Mouse (Mus musculus) liver, embryonic 12.5 days (tissue): Measurements from ENCODE around the gene Gtpbp3. TPM values are rescaled to one million over a fixed set of nuclear protein-coding genes. Genes with fewer than 3 reads are reported as not detected.
A peak's percentile ranks its signal among the peaks of the same experiment; 100 is the strongest.
"Not testable (repeated sequence)": the region's sequence is repeated elsewhere in the genome, so short reads cannot be mapped to it uniquely, and the experiment has no call there.

Experiments
- ATAC-seq: fragments of 200-750 bp; cut with Nextera tagmentation; 2 replicates; pipeline ENCODE4 v1.8.0; 2017; ENCODE audit warnings: moderate number of reproducible peaks, mild to moderate bottlenecking, moderate library complexity
- H3K27ac ChIP-seq: fragments of 300-500 bp; sonication (generic); 2 replicates; pipeline ENCODE4 v1.5.1; 2016; ENCODE audit warnings: mild to moderate bottlenecking
- H3K27me3 ChIP-seq: fragments of 300-500 bp; sonication (generic); replicated peaks from 2 replicates; pipeline ENCODE4 v1.6.1; 2016; ENCODE audit warnings: mild to moderate bottlenecking, moderate library complexity
- H3K36me3 ChIP-seq: fragments of 300-500 bp; sonication (generic); 2 replicates; pipeline ENCODE4 v1.6.1; 2016; ENCODE audit warnings: mild to moderate bottlenecking, moderate library complexity
- H3K4me1 ChIP-seq: fragments of 300-500 bp; sonication (generic); 2 replicates; pipeline ENCODE4 v1.6.1; 2016
- H3K4me2 ChIP-seq: fragments of 300-500 bp; sonication (generic); 2 replicates; pipeline ENCODE4 v1.6.1; 2016; ENCODE audit warnings: mild to moderate bottlenecking, moderate library complexity
- H3K4me3 ChIP-seq: fragments of 300-500 bp; sonication (generic); 2 replicates; pipeline ENCODE4 v1.5.1; 2016; ENCODE audit warnings: mild to moderate bottlenecking, moderate library complexity
- H3K9ac ChIP-seq: fragments of 300-500 bp; sonication (generic); 2 replicates; pipeline ENCODE4 v1.6.1; 2016; ENCODE audit warnings: mild to moderate bottlenecking, moderate library complexity
- H3K9me3 ChIP-seq: fragments of 300-500 bp; sonication (generic); replicated peaks from 2 replicates; pipeline ENCODE4 v1.6.1; 2016; ENCODE audit warnings: mild to moderate bottlenecking, moderate library complexity
- WGBS: fragments of 180-500 bp; shearing (Covaris S2); methylation state at CpG from one replicate; pipeline ENCODE4 v1.1.7; 2016; ENCODE audit not compliant: insufficient replicate concordance; 5-methylcytosine and 5-hydroxymethylcytosine counted together
- polyA plus RNA-seq: library from polyadenylated mRNA; unstranded; fragments of >200 nt; fragmentation: Nextera tagmentation; extraction: Ambion mirVana; gene quantifications from 2 replicates; pipeline ENCODE4 v1.2.1, GENCODE M21; 2016

Gene Gtpbp3
- polyA plus RNA-seq, 1 experiment from 2014 or later: 9.6 TPM

DNA sequence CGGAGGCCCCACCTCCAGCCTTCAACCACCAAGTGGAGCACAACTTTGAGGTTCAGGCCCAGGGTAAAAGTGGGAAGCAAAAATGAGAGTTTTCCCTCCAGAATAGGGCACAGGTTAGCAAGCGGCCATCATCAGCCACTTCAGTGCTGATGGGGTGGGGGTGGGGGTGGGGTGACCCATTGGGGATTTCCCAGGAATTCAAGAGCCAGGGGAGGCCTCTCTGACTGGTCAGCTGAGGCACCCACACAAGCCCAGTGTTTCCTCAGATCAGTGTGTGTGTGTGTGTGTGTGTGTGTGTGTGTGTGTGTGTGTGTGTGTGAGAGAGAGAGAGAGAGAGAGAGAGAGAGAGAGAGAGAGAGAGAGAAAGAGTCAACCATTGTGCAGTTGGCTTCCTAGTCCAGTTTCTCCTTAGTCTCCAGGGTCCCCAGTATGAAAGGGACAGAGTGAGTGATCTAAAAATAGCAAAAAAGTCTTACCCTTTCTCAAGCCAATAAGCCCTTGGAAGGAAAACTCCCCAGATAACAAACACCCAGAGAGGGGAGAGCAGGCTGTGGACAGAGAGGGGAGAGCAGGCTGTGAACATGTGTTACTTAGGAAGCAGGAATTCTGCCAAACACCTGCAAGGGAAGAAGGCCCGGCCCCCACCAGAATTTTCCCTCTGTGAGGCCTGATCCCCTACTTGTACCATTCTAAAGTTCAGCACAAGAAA, 39.4 kb downstream of the Gtpbp3 start:
- no peak overlapping the region for H3K27ac ChIP-seq
- no peak overlapping the region for H3K9ac ChIP-seq
- H3K4me3 ChIP-seq: no peak overlapping the region
- WGBS: 38% methylated on average over 3 of the region's 3 CpGs
- H3K9me3 ChIP-seq: no peaks in the 10 kb centered on the region
- no peaks in the 10 kb centered on the region for H3K36me3 ChIP-seq
- no peak for ATAC-seq
- H3K27me3 ChIP-seq: peaks cover 58% of the 10 kb centered on the region
- no peak overlapping the region for H3K4me2 ChIP-seq
- peaks cover 36% of the 10 kb centered on the region for H3K4me1 ChIP-seq

DNA sequence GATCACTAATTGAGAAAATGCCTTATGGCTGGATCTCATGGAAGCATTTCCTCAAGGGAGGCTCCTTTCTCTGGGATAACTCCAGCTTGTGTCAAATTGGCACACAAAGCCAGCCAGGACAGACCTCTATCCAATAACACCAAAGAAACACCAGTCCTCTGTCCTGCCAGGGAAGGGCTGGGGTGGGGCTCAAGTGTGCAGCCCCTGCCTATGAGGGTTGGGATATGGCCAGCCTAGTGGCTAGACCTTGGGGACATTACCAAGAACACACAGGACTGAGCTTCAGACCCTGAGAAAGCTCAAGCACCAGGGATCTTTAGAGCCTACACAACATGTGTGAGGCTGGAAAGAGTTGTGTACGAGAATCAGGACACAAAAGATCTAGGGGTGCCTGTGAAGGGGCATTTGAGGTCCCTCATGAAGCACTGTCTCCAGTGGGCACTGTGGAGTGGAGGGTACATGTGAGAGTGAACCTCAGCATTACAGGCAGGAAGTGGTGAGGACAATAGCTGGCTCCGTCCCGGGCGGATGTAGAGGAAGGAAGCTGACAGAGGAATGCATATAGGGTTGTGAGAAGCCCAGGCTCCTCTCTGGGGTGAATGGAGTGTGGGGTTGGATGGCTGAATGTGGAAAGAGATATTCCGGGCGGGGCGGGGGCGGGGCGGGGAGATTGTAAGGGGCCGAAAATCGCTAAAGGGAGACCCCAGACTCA, 40.6 kb downstream of the Gtpbp3 start:
- Histone ChIP-seq H3K27me3 (peaks cover 51% of the 10 kb centered on the region), H3K4me3 (no peak overlapping the region), H3K36me3 (no peaks in the 10 kb centered on the region), H3K4me1 (peaks cover 36% of the 10 kb centered on the region), H3K9me3 (no peaks in the 10 kb centered on the region), H3K9ac (no peak overlapping the region), H3K27ac (peak overlapping the region; percentile 73), H3K4me2 (0 out of 2 replicates have a peak overlapping the region, but pooled peaks have one; percentile 6)
- WGBS: 25% methylated on average over 11 of the region's 11 CpGs
- ATAC-seq: peak; percentile 65

DNA sequence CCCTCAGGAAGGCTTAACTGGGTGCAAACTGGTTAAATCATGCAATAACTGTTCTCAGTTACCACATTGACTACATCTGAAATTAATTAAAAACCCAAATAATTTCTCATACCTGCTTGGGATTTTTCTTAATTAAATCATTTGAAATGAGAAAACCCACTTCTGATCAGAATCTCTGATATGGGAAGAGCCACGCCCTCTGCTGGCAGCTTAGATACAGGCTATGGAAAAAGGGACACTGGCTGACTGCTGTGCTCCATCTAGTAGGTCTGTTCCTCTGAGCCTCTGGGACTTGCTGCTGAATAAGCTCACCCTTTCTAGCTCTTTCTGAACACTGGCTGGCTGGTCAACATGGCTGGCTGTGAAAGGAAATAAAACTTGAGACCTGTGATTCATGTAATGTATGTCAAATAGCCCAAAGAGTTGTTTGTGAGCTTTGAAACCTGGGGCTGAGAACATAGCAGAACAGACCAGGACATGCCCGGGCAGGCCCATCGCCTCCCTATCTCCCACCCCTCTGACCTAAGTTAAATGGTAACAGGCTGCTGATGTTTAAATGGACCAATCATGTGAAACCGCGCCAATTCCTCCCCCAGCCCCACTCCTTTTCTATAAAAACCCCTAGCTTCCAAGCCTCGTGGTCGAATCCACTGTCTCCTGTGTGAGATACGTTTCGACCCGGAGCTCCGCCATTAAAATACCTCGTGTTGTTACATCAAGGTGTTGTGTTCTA, 43.0 kb downstream of the Gtpbp3 start:
- not testable (repeated sequence) for H3K27ac ChIP-seq, ATAC-seq
- 54% methylated on average over 6 of the region's 12 CpGs for WGBS

DNA sequence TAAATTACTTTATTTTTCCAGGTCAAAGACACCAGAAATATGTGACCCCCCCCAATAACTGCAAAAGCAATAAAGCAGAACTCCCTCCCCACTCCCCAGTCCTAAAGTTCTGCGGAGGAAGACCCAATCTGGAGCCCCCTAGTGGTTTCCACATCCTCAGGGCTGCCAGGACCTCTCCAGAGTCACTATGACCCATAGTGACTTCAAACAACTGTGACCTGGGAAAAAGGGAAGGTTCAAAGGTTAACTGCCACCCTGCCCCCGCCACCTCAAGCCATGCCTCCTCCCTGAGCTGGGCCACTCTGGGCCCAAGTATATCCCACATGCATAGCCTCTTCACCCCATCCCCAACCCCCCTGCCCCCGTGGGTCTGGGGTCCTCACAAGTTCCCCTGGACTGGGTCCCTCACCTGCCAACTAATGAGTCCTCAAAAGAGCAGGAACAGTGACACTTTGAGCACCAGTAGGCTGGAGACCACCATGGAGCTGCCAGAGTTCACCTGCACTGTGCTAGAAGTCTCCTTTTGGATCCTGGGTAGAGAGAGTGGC, 46.4 kb downstream of the Gtpbp3 start:
- ATAC-seq: no peak
- no peaks in the 10 kb centered on the region for H3K36me3 ChIP-seq
- peaks cover 35% of the 10 kb centered on the region for H3K4me1 ChIP-seq
- H3K27me3 ChIP-seq: no peaks in the 10 kb centered on the region
- no peak overlapping the region for H3K27ac ChIP-seq
- H3K4me3 ChIP-seq: no peak overlapping the region
- 48% methylated on average over 3 of the region's 3 CpGs for WGBS
- H3K9ac ChIP-seq: no peak overlapping the region
- no peak overlapping the region for H3K4me2 ChIP-seq
- no peaks in the 10 kb centered on the region for H3K9me3 ChIP-seq

More for the DNA sequence above, 43.0 kb downstream of the Gtpbp3 start:
- not testable (repeated sequence) for H3K36me3 ChIP-seq, H3K4me2 ChIP-seq, H3K9me3 ChIP-seq, H3K9ac ChIP-seq, H3K4me3 ChIP-seq
- Histone ChIP-seq H3K4me1 (peaks cover 34% of the 10 kb centered on the region), H3K27me3 (peaks cover 27% of the 10 kb centered on the region)

DNA sequence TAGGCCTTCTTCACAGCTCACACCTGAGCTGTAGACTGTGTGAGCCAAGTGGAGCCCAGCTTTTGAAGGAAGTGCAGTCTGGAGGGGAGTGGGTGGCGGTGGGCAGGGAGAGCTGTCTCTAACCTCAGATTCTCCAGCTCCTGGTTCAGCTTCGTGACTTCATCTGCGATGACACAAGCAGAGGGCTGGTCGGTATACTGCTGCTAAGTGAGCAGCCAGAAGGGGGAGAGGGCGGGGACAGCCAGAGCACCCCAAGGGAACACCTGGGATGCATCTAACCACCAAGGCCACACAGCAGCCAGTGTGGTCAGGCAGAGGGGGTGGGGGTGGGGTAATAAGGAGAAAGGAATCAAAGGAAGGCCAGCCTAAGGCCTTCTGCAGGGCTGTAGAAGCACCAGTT, 47.8 kb downstream of the Gtpbp3 start:
- peaks cover 32% of the 10 kb centered on the region for H3K4me1 ChIP-seq
- no peak overlapping the region for H3K4me3 ChIP-seq
- H3K4me2 ChIP-seq: peak overlapping the region; percentile 83
- H3K27ac ChIP-seq: no peak overlapping the region
- no peak overlapping the region for H3K9ac ChIP-seq
- WGBS: 55% methylated on average over 5 of the region's 5 CpGs
- peaks cover 1% of the 10 kb centered on the region; the same call in 1 of the 2 replicates for H3K27me3 ChIP-seq
- H3K36me3 ChIP-seq: no peaks in the 10 kb centered on the region
- no peak for ATAC-seq
- H3K9me3 ChIP-seq: no peaks in the 10 kb centered on the region

DNA sequence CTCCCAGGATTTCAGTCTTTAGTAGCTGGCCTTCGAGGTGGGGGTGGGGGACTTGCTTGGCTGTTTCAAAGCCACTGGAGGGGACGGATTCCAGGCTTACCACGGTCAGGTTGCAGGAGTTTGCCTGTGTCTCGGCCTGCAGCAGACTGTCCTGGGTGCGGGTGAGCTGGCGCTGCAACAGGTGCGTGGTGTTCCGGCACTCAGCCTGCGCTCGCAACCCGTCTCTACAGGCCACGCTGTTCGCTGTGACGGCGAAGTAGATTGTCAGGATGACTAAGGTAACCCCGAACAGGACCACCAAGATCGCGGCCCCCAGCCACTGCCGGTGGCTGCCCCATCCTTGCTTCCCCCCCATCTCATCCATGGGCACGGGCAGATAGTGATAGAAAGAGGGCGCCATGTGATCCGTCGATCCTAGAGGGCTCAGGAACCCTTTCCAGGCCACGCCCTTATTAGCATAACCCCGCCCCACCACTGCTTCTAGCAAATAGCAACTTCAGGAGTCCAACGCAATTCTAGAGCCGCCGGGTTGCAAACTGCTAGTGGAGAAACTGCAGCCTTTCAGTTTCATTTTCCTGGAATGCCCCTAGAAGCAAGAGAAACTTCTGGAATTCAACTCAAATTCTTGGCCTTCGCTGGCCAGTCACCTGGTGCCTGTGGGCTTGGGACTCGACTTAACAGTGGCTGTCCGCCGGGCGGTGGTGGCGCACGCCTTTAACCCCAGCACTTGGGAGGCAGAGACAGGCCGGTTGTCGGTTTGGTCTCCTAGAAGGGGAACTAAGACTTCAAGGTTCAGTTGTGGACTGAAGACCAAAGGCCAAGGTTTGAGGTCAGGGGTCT, 49.3 kb downstream of the Gtpbp3 start, which contains the start of gene Bst2:
TSS of gene Bst2 (minus strand) at position 429 of the 840 bp plus-strand sequence.
- 3% methylated on average over 37 of the region's 37 CpGs for WGBS
- Histone ChIP-seq H3K4me1 (peaks cover 32% of the 10 kb centered on the region), H3K27ac (peak within 1 kb of the TSS; percentile 78), H3K4me2 (peak within 1 kb of the TSS; percentile 83), H3K4me3 (peak within 1 kb of the TSS; percentile 71), H3K27me3 (peaks cover 4% of the 10 kb centered on the region; the same call in 1 of the 2 replicates), H3K9me3 (no peaks in the 10 kb centered on the region), H3K9ac (peak within 1 kb of the TSS; percentile 76), H3K36me3 (no peaks in the 10 kb centered on the region)
- peak; percentile 89 for ATAC-seq

DNA sequence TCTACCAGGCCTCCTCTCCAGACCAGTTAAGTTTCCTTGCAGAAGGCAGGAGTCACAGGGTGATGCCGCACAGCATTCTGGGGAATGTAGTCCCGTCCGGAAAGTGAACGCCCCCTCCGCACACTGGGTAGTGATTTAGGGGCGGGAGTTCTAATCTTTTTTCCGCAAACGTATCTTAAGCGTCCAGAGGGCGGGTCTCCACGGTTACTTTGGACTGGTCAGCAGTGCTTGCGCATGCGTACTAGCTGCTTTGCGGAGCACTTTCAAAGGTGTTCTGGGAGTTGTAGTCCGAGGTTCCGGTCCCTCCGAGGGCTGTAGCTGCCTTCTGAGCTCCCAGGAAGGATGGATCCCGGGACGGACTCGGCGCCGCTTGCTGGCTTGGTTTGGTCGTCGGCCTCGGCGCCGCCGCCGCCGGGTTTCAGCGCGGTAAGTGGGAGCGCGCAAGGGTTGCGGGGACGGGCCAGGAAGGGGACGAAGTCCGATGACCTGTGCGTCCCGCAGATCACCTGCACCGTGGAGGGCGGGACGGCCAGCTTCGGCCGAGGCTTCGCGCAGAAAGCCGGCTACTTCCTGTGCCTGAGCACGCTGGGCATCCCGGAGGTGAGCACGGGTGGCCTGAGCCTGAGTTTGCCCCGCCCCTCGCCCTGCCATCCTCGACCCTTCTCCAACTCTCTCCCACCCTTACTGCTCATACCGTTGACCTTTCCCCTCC, 54.9 kb downstream of the Gtpbp3 start, which contains the start of gene Mvb12a:
TSS of gene Mvb12a (plus strand) at position 291 of the 712 bp plus-strand sequence.
- peaks cover 23% of the 10 kb centered on the region for H3K4me1 ChIP-seq
- peak within 1 kb of the TSS; percentile 76 for H3K4me3 ChIP-seq
- peaks cover 27% of the 10 kb centered on the region for H3K36me3 ChIP-seq
- H3K9me3 ChIP-seq: no peaks in the 10 kb centered on the region
- peak within 1 kb of the TSS; percentile 59 for H3K27ac ChIP-seq
- peak within 1 kb of the TSS; percentile 96 for H3K4me2 ChIP-seq
- ATAC-seq: peak; percentile 87
- under 1% methylated on average over 55 of the region's 55 CpGs for WGBS
- peak within 1 kb of the TSS; percentile 73 for H3K9ac ChIP-seq
- H3K27me3 ChIP-seq: peaks cover 4% of the 10 kb centered on the region; the same call in 1 of the 2 replicates

DNA sequence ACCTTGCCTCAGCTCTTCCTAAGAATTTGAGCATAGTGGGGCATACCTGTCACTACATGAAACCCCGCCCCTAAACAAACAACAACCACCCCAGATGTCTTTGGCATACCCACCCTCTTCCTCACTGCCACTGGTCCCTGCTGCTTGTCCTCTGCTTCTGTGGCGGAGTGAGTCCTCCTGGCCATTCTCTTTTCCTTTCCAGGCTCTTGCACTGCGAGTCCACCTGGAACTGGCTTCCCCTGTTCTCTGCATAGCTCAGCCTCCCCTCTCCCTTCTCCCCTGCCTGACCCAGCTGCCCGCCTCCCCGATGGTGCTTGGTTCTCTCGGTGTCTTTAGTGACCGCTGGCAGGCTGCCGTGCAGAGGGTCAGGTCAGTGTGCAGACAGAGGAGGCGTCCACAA, 55.9 kb downstream of the Gtpbp3 start:
- Histone ChIP-seq H3K4me2 (peak overlapping the region; percentile 96), H3K27me3 (peaks cover 4% of the 10 kb centered on the region; the same call in 1 of the 2 replicates), H3K9me3 (no peaks in the 10 kb centered on the region), H3K27ac (no peak overlapping the region), H3K4me3 (peak overlapping the region; percentile 76), H3K4me1 (peaks cover 16% of the 10 kb centered on the region), H3K36me3 (peaks cover 36% of the 10 kb centered on the region), H3K9ac (peak overlapping the region; percentile 73)
- no peak for ATAC-seq
- WGBS: 82% methylated on average over 9 of the region's 9 CpGs

DNA sequence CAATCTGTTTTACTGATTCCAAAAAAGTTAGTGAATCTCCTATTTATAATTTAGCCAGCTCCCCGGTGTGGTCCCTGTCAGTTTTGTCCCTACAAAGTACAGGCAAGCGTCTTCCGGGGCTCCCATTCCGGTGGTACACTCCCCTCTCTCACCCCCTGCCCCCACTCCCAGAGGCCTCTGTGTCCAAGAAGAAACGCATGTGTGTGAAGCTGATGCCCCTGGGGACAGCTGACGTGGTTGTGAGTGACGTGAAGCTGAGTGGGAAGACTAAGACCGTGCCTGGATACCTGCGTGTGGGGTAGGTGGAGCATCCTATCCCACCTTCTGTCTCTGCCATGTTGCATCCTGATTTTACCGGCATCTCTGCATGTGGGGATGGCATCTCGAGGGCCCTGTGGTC, 57.1 kb downstream of the Gtpbp3 start:
- Histone ChIP-seq H3K4me1 (peaks cover 16% of the 10 kb centered on the region), H3K36me3 (peaks cover 37% of the 10 kb centered on the region), H3K4me3 (no peak overlapping the region), H3K27me3 (peaks cover 4% of the 10 kb centered on the region; the same call in 1 of the 2 replicates), H3K27ac (no peak overlapping the region), H3K4me2 (no peak overlapping the region), H3K9ac (no peak overlapping the region), H3K9me3 (no peaks in the 10 kb centered on the region)
- ATAC-seq: no peak
- 80% methylated on average over 11 of the region's 11 CpGs for WGBS

DNA sequence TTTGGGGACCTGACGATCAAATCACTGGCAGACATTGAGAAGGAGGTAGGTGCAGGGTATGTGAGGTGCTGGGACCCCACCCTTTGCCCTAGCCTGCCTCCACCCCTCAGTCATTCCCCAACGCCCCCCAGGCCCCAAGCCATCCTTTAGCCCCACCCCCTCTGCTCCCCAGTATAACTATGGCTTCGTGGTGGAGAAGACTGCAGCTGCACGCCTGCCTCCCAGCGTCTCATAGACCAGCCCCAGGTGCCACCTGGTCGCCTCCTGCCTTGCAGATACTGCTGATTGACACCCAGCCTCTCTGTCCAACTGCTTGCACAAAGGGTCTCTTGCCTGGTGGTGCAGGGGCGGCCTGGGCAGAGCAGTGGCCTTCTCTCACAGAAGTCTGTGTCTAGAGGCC, 59.7 kb downstream of the Gtpbp3 start:
- H3K36me3 ChIP-seq: peaks cover 37% of the 10 kb centered on the region
- H3K4me1 ChIP-seq: peaks cover 12% of the 10 kb centered on the region
- no peak overlapping the region for H3K9ac ChIP-seq
- H3K4me3 ChIP-seq: no peak overlapping the region
- WGBS: 70% methylated on average over 7 of the region's 7 CpGs
- H3K4me2 ChIP-seq: no peak overlapping the region
- no peak overlapping the region for H3K27ac ChIP-seq
- H3K27me3 ChIP-seq: no peaks in the 10 kb centered on the region
- H3K9me3 ChIP-seq: no peaks in the 10 kb centered on the region
- no peak for ATAC-seq
